Mouse (Mus musculus) gastrocnemius, postnatal 10 days (tissue): Measurements from ENCODE around the gene Dhrs1. TPM values are rescaled to one million over a fixed set of nuclear protein-coding genes. Genes with fewer than 3 reads are reported as not detected.

Experiments
- DNase-seq: peaks from one replicate; pipeline ENCODE4 v3.0.0; 2021; ENCODE audit warnings: mixed read lengths
- total RNA-seq, 2 experiments: library from RNA; stranded (reverse); gene quantifications; 2 replicates each; pipeline ENCODE4 v1.2.3; 2021

The Dhrs1 gene
- total RNA-seq, 2 experiments from 2014 or later: 33.2 to 33.3 TPM

- peak; percentile 91 for DNase-seq
Measured at GRCm38 (mm10) chr14:55721700-55722437, 23.6 kb downstream of the Dhrs1 start, which contains the start of gene Rabggta. Gene Rabggta, minus strand, starts transcription at chr14:55722263.

DNA sequence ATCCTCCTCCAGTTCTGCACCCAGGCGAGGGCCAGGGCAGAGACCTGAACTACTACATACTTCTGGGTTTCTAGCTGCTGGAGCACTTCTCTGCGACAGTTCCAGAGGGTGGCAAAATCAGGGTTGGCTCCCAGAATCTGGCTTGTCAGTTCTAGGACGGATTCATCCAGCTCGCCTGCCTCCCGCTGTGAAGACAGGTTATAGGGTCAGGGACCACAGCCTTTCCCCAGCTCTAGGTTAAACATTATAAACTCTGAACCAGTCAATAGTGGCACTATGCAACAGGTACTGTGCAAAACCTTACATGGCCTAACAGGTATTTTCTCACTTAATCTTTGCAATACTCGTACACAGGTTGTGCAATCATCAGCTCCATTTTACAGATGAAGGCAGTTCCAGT, 24.4 kb downstream of the Dhrs1 start:
- no peak for DNase-seq

DNA sequence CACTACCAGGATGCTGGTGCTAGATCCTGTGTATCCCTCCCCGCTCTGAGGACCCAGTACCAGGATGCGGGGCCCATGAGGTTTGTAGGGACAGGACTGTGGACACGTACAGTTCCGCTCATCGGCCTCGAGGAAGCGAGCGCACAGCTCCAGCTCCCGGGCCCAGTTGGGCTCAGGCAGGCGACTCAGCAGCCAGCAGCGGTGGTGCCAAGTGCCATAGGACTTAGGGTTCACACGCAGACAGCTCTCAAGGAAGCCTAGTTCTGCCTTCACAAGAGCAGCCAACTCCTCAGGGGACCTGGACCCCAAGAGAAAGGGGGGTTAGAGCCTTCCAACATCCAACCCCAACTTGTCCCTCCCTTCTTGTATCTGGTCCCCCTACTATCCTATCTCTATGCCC, 24.8 kb downstream of the Dhrs1 start:
- no peak for DNase-seq

DNA sequence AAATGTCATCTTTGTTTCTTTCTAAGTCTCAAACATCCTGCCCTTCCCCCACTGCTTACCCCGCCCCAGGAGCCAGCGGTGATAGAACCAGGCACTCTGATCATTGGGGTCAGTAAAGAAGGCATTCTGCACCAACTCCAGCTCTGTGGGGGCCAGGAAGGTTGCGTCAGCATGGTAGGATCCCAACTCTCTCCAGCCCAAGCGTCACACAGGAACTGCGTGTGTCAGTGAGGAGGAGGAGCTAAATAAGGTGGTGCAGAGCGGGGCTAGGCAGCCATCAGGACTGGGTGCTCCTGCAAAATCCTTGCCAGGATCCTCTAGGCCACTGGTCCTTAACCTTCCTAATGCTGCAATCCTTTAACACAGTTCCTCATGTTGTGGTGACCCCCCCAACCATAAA, 25.8 kb downstream of the Dhrs1 start:
- DNase-seq: no peak

- DNase-seq: no peak
Measured at GRCm38 (mm10) chr14:55716884-55717283, 28.6 kb downstream of the Dhrs1 start.

- DNase-seq: no peak
Measured at GRCm38 (mm10) chr14:55716271-55716670, 29.2 kb downstream of the Dhrs1 start.

DNA sequence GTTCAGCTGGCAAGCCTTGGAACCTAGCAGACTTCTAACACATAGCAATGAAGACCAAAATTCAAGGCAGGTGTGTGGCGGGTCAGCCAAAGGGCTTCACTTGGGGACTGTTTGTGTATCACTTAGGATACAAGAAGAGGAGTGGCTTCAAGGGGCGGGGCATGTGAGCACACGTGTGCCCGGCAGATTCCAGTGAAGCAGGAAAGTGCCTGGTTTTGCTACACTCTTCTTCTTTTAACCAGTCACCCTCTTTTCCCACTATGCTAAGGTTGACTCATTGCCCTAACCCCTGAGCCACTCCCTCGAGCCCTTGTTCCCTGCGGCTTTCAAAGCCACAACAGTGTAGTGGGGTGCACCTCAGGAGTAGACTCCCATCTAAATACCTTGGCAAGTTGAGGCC, 30.6 kb downstream of the Dhrs1 start:
- DNase-seq: no peak

GRCm38 (mm10) chr14:55713729-55714122, 31.8 kb downstream of the Dhrs1 start, which contains the start of gene Tgm1:
Gene Tgm1, minus strand, starts transcription at chr14:55713926.
- DNase-seq: no peak

DNA sequence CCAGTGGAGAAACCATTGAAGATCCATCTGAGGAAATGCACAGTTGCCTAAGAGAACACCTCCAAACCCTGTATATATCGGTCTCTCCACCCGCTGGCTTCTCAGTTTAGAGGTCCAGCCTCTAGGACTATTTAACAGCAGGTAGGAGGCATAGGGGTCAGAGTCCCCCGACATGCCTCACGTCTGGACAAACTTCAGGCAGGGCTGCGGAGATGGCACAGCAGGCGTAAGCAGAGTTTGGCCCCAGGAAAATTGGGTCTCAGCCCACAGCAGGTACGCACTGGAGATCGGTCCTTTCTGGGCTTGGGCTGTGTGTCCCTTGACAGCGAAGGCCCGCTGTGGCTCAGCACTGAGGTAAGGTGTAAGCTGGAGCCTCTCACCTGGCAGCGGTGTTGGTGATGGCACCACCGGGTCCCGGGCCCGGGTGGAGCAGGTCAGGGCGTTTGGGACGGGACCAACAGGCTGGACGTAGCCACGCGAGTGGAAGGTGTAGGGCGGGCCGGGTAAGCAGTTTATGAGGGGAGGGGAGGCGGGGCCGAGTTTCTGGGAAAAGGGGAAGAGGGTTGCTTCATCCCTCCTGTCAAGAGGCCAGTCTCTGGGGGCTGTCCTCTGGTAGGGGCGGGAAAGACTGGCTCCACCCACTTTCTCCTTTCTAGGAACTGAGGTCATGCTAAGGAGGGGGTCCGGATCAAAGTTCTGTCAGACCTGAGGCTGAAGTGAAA, 32.3 kb downstream of the Dhrs1 start:
- DNase-seq: no peak

DNA sequence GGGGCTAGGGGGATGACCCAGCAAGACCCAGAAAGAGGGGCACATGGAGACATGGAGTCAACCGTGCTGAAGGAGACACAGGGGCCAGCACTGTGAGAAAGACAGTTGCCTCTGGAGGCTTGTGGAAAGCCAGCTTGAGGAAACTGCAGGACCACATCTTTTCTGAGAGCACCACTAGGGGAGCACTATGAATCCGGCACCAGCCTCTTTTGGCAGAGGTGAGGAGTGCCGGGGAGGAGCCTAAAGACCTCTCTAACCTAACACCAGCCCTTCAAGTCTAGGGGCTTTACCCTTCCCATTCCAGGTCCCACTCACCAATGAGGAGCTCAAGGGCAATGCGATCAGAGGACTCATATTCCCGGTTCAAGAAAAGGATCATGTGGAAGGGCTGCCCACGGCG, 33.7 kb downstream of the Dhrs1 start:
- no peak for DNase-seq

- DNase-seq: no peak
Measured at GRCm38 (mm10) chr14:55709509-55709908, 36.0 kb downstream of the Dhrs1 start.

GRCm38 (mm10) chr14:55707397-55707796, 38.1 kb downstream of the Dhrs1 start:
- no peak for DNase-seq

- DNase-seq: no peak
Measured at GRCm38 (mm10) chr14:55706051-55706600, 39.4 kb downstream of the Dhrs1 start.

DNA sequence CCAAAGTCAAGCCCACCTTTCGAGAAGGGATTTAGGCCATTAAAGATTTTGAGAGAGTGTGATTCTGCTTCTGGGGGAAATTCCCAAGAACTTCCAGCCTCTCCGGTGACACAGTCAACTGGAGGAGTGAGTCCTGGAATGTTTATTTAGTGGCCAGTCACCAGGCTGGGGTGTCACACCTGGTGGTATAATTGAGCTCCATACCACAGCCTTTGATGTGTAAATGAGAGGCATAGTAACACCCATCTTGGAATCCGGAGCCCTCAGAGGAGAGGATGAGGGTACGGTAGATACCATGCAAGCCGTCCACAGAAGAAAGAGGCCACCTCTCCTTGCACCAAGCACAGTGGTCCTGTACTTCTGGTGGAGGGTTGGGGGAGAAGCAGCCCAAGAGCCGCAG, 42.7 kb downstream of the Dhrs1 start:
- no peak for DNase-seq

- no peak for DNase-seq
Measured at GRCm38 (mm10) chr14:55701131-55701530, 44.4 kb downstream of the Dhrs1 start.

DNA sequence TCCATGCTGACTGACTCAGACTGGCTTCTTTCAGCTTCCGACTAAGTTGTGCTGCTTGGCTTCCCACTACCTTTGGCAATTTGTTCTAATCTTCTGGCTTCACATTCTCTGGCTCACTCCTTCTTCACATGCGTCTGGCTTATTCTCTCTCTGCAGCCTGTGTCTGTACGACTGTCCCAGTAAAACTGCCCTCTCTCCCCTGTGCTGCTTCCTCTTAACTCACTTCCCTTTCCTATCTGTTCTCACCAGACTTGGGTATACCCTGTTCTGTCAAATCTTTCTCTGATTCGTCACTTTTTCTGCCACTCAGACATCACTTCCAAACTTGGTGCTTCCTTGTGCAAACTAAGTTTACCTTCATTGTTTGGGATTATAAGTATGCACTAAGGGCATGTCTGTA, 48.3 kb downstream of the Dhrs1 start:
- no peak for DNase-seq

GRCm38 (mm10) chr14:55689433-55689832, 56.1 kb downstream of the Dhrs1 start:
- DNase-seq: no peak

Other genes with a start within 250 kb of the Dhrs1 start
- under 1 TPM in 1 of 2 experiments, not detected in 1; 0.14 TPM for gene Cpne6, start 235.2 kb downstream of the Dhrs1 start, total RNA-seq
- not detected for gene Nrl, start 220.7 kb downstream of the Dhrs1 start, total RNA-seq
- gene Pck2, start 205.4 kb downstream of the Dhrs1 start, total RNA-seq: 10 to 100 TPM; 15.0 to 21.4 TPM
- gene Dcaf11, start 185.7 kb downstream of the Dhrs1 start, total RNA-seq: 10 to 100 TPM; 61.1 to 61.2 TPM
- not detected for gene A730061H03Rik, start 185.3 kb downstream of the Dhrs1 start, total RNA-seq
- gene Fitm1, start 170.1 kb downstream of the Dhrs1 start, total RNA-seq: 100 to 1,000 TPM; 403 to 446 TPM
- 10 to 100 TPM; 56.3 to 58.7 TPM for gene Psme1, start 167.6 kb downstream of the Dhrs1 start, total RNA-seq
- gene Emc9, start 160.4 kb downstream of the Dhrs1 start, total RNA-seq: 10 to 100 TPM; 45.2 to 49.9 TPM
- 10 to 100 TPM; 74.4 to 85.8 TPM for gene Psme2, start 154.6 kb downstream of the Dhrs1 start, total RNA-seq
- 10 to 100 TPM; 15.9 to 16.4 TPM for gene Rnf31, start 154.0 kb downstream of the Dhrs1 start, total RNA-seq
- 1 to 10 TPM; 5.0 to 5.7 TPM for gene Irf9, start 142.1 kb downstream of the Dhrs1 start, total RNA-seq
- gene Rec8, start 127.7 kb downstream of the Dhrs1 start, total RNA-seq: under 1 TPM; 0.56 to 0.70 TPM
- gene Ipo4, start 109.7 kb downstream of the Dhrs1 start, total RNA-seq: 10 to 100 TPM; 68.3 to 77.1 TPM
- 1 to 10 TPM; 1.1 to 2.7 TPM for gene Gm49378, start 107.8 kb downstream of the Dhrs1 start, total RNA-seq
- 10 to 100 TPM; 29.2 to 33.2 TPM for gene Tm9sf1, start 101.9 kb downstream of the Dhrs1 start, total RNA-seq
- 1 to 10 TPM in 1 of 2 experiments, under 1 TPM in 1; 0.54 to 1.1 TPM for gene Tssk4, start 95.5 kb downstream of the Dhrs1 start, total RNA-seq
- gene Mdp1, start 85.2 kb downstream of the Dhrs1 start, total RNA-seq: 10 to 100 TPM; 20.9 to 22.2 TPM
- gene Gmpr2, start 73.7 kb downstream of the Dhrs1 start, total RNA-seq: 1 to 10 TPM; 5.9 to 8.6 TPM
- 100 to 1,000 TPM; 242 to 253 TPM for gene Nedd8, start 73.6 kb downstream of the Dhrs1 start, total RNA-seq
- gene Tinf2, start 63.9 kb downstream of the Dhrs1 start, total RNA-seq: 10 to 100 TPM; 11.7 to 14.9 TPM
- under 1 TPM; 0.19 to 0.50 TPM for gene Tgm1, start 31.8 kb downstream of the Dhrs1 start, total RNA-seq
- 10 to 100 TPM in 1 of 2 experiments, 1 to 10 TPM in 1; 9.4 to 10.2 TPM for gene Rabggta, start 23.4 kb downstream of the Dhrs1 start, total RNA-seq
- 10 to 100 TPM; 13.4 to 15.2 TPM for gene Nop9, start within 50 bp of the Dhrs1 start, total RNA-seq
- gene Cideb, start 12.8 kb upstream of the Dhrs1 start, total RNA-seq: not detected
- under 1 TPM; 0.07 to 0.14 TPM for gene Ltb4r2, start 15.7 kb upstream of the Dhrs1 start, total RNA-seq
- gene Ltb4r1, start 20.3 kb upstream of the Dhrs1 start, total RNA-seq: under 1 TPM; 0.16 to 0.61 TPM
- 1 to 10 TPM; 5.9 to 9.4 TPM for gene Adcy4, start 38.4 kb upstream of the Dhrs1 start, total RNA-seq
- 1 to 10 TPM; 3.9 to 4.2 TPM for gene Ripk3, start 43.2 kb upstream of the Dhrs1 start, total RNA-seq
- 10 to 100 TPM in 1 of 2 experiments, 1 to 10 TPM in 1; 9.3 to 14.8 TPM for gene Nfatc4, start 77.5 kb upstream of the Dhrs1 start, total RNA-seq
- 10 to 100 TPM in 1 of 2 experiments, 1 to 10 TPM in 1; 9.3 to 15.3 TPM for gene Nynrin, start 108.3 kb upstream of the Dhrs1 start, total RNA-seq
- gene Cbln3, start 138.7 kb upstream of the Dhrs1 start, total RNA-seq: under 1 TPM; 0.16 to 0.29 TPM
- 10 to 100 TPM in 1 of 2 experiments, 1 to 10 TPM in 1; 8.0 to 11.6 TPM for gene Khnyn, start 139.3 kb upstream of the Dhrs1 start, total RNA-seq
- 10 to 100 TPM; 73.3 to 82.4 TPM for gene Sdr39u1, start 154.6 kb upstream of the Dhrs1 start, total RNA-seq
- gene Cma1, start 199.0 kb upstream of the Dhrs1 start, total RNA-seq: 10 to 100 TPM; 18.2 to 18.8 TPM
- 1 to 10 TPM in 1 of 2 experiments, under 1 TPM in 1; 0.65 to 1.5 TPM for gene Cma2, start 205.3 kb upstream of the Dhrs1 start, total RNA-seq